In the genomic region with DNA sequence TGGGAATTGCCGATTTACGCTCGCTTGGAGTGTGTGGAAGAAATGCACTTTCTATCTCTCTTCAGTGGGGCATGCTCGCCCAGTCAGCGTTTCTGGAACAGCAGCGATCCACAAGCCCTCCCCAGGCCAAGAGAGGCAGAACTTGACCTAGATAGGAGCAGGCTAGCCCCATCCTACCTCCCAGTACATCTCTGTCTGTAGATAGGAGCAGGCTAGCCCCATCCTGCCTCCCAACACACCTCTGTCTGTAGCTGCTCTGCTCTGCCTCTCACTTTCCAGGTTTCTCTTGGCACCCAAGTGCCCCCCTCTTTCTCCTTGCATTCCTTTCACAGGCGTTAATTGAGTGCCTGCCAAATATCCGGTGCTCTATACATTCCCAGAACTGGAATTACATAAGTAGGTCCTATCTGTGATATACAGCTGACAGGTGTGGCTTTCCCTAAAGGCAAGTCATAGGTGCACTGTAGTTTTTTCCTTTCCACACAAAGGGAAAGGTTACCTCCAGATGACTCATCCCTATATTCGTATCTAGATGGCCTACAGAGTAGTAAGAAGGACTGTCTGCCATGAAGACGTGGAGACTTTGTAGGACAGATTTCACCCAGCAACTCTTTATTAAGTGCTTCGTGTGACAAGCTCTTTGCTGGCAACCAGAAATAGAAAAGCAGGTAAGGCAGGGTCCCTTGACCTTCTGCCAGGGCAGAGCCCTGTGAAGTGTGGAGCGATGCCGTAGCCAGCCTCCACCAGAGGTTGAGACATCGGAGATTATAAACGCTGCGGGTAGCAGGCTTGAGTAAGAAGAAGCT, we compare ENCODE assay signal across 12 mouse cellular contexts.
DNase-seq lines count a peak whose midpoint lies in the region; ATAC-seq lines count a peak whose summit lies in the region.
"Had no signal": no experiment of that assay in that cellular context is flagged by ENCODE, and none has a peak within 500 bp of the region (broad histone marks: within the 10 kb centered on the region; RNA-seq: fewer than 3 reads in every experiment).

No protein-coding gene starts in this region.

- DNase-seq in heart, adult 8-10 months (ENCODE audit: low spot score) = no peak
- no peak for DNase-seq in lung, postnatal 14 days
- no peak for DNase-seq in embryonic facial prominence, embryonic 14.5 days (ENCODE audit: low spot score)
- DNase-seq in right cerebral cortex, postnatal 25 days = no peak
- DNase-seq: cerebellum, adult 9-11 months; liver, embryonic 13.5 days; thymus, postnatal 4 days had no signal

- no peaks in the 10 kb centered on the region for H3K36me3 ChIP-seq in heart, embryonic 11.5 days (ENCODE audit: control insufficient read depth, insufficient read depth, low read length)
- H3K36me3 ChIP-seq in lung, embryonic 15.5 days = no peaks in the 10 kb centered on the region
- no peaks in the 10 kb centered on the region for H3K36me3 ChIP-seq in embryonic facial prominence, embryonic 14.5 days (ENCODE audit: control insufficient read depth, insufficient read depth, low read length)
- no peaks in the 10 kb centered on the region for H3K36me3 ChIP-seq in limb, embryonic 15.5 days
- H3K36me3 ChIP-seq: kidney, embryonic 15.5 days; liver, embryonic 13.5 days had no signal

- H3K9ac ChIP-seq in heart, embryonic 11.5 days (ENCODE audit: low read depth, low read length) = peak overlapping the region; percentile 11; the same call in 1 of the 2 replicates
- no peak overlapping the region for H3K9ac ChIP-seq in lung, embryonic 15.5 days
- H3K9ac ChIP-seq in embryonic facial prominence, embryonic 14.5 days (ENCODE audit: low read depth, low read length) = no peak overlapping the region
- no peak overlapping the region for H3K9ac ChIP-seq in limb, embryonic 15.5 days
- H3K9ac ChIP-seq: kidney, embryonic 15.5 days; liver, embryonic 13.5 days had no signal

- H3K27ac ChIP-seq in heart, embryonic 11.5 days (ENCODE audit: low read depth, low read length) = no peak overlapping the region
- peak overlapping the region; percentile 57 for H3K27ac ChIP-seq in lung, embryonic 15.5 days
- no peak overlapping the region for H3K27ac ChIP-seq in embryonic facial prominence, embryonic 14.5 days (replicated peaks; ENCODE audit: low read depth, low read length)
- peak overlapping the region; percentile 47; the same call in 1 of the 2 replicates for H3K27ac ChIP-seq in limb, embryonic 15.5 days
- H3K27ac ChIP-seq: kidney, embryonic 15.5 days; liver, embryonic 13.5 days had no signal

- 61% methylated on average over 16 of the region's 16 CpGs for WGBS in heart, embryonic 11.5 days (ENCODE audit: insufficient replicate concordance)
- 57% methylated on average over 16 of the region's 16 CpGs for WGBS in lung, embryonic 15.5 days
- WGBS in embryonic facial prominence, embryonic 14.5 days = 77% methylated on average over 16 of the region's 16 CpGs
- 68% methylated on average over 16 of the region's 16 CpGs for WGBS in limb, embryonic 15.5 days

- no peak overlapping the region for H3K4me2 ChIP-seq in heart, embryonic 11.5 days
- peak overlapping the region; percentile 24 for H3K4me2 ChIP-seq in lung, embryonic 15.5 days
- H3K4me2 ChIP-seq in embryonic facial prominence, embryonic 14.5 days (ENCODE audit: low read depth, low read length) = no peak overlapping the region
- no peak overlapping the region for H3K4me2 ChIP-seq in limb, embryonic 15.5 days
- H3K4me2 ChIP-seq: kidney, embryonic 15.5 days; liver, embryonic 13.5 days had no signal

- H3K27me3 ChIP-seq in heart, embryonic 11.5 days (ENCODE audit: control insufficient read depth, insufficient read depth, low read length) = no peaks in the 10 kb centered on the region
- H3K27me3 ChIP-seq in lung, embryonic 15.5 days = no peaks in the 10 kb centered on the region
- H3K27me3 ChIP-seq in embryonic facial prominence, embryonic 14.5 days (replicated peaks; ENCODE audit: control insufficient read depth, insufficient read depth, low read length) = no peaks in the 10 kb centered on the region
- H3K27me3 ChIP-seq in limb, embryonic 15.5 days = no peaks in the 10 kb centered on the region
- H3K27me3 ChIP-seq: kidney, embryonic 15.5 days; liver, embryonic 13.5 days had no signal

- H3K4me3 ChIP-seq in heart, embryonic 11.5 days (ENCODE audit: low read depth, low read length) = no peak overlapping the region
- H3K4me3 ChIP-seq in lung, embryonic 15.5 days = no peak overlapping the region
- H3K4me3 ChIP-seq in embryonic facial prominence, embryonic 14.5 days (ENCODE audit: low read depth, low read length) = no peak overlapping the region
- H3K4me3 ChIP-seq in limb, embryonic 15.5 days = no peak overlapping the region
- H3K4me3 ChIP-seq: kidney, embryonic 15.5 days; liver, embryonic 13.5 days; megakaryocyte, embryonic 14.5 days had no signal

- no peaks in the 10 kb centered on the region for H3K9me3 ChIP-seq in heart, embryonic 11.5 days (replicated peaks; ENCODE audit: control insufficient read depth, low read length)
- H3K9me3 ChIP-seq in lung, embryonic 15.5 days = no peaks in the 10 kb centered on the region
- no peaks in the 10 kb centered on the region for H3K9me3 ChIP-seq in embryonic facial prominence, embryonic 14.5 days (ENCODE audit: control insufficient read depth, low read length)
- no peaks in the 10 kb centered on the region for H3K9me3 ChIP-seq in limb, embryonic 15.5 days
- H3K9me3 ChIP-seq: kidney, embryonic 15.5 days; liver, embryonic 13.5 days; megakaryocyte, embryonic 14.5 days had no signal

- H3K4me1 ChIP-seq in heart, embryonic 11.5 days (ENCODE audit: control insufficient read depth, insufficient read depth, low read length) = peaks cover 44% of the 10 kb centered on the region
- H3K4me1 ChIP-seq in lung, embryonic 15.5 days = peaks cover 37% of the 10 kb centered on the region
- H3K4me1 ChIP-seq in embryonic facial prominence, embryonic 14.5 days (ENCODE audit: control insufficient read depth, insufficient read depth, low read length) = peaks cover 34% of the 10 kb centered on the region
- H3K4me1 ChIP-seq in limb, embryonic 15.5 days = peaks cover 48% of the 10 kb centered on the region

- ATAC-seq in heart, embryonic 11.5 days (replicated peaks; ENCODE audit: insufficient number of reproducible peaks, low FRiP score, low TSS enrichment) = 0 out of 2 replicates have a peak, but pooled peaks have one; percentile 9
- ATAC-seq in lung, embryonic 15.5 days (ENCODE audit: borderline replicate concordance, extremely low read depth, low FRiP score, low TSS enrichment) = peak; percentile 33; the same call in 1 of the 2 replicates
- ATAC-seq in embryonic facial prominence, embryonic 14.5 days (ENCODE audit: low read depth) = 0 out of 2 replicates have a peak, but pooled peaks have one; percentile 13
- ATAC-seq in limb, embryonic 15.5 days (ENCODE audit: insufficient number of reproducible peaks, low FRiP score, low TSS enrichment, low read depth) = 0 out of 2 replicates have a peak, but pooled peaks have one; percentile 41

Comparison
In these comparisons a context has a peak if more than half of its experiments do, and no peak if none do; other contexts are left out.
1. H3K27ac ChIP-seq: peak in lung, embryonic 15.5 days (single experiment) and limb, embryonic 15.5 days (single experiment); none in heart, embryonic 11.5 days (single experiment) and embryonic facial prominence, embryonic 14.5 days (single experiment).
2. Peak in every context shown above with its lines, with median percentiles within 50 percentile points of each other: ATAC-seq.